Mouse (Mus musculus): ENCODE data around the gene Gpx2. TPM values are rescaled to one million over a fixed set of nuclear protein-coding genes. Genes with fewer than 3 reads are reported as not detected.

Gene Gpx2
- polyA plus RNA-seq, 1 experiment from 2014 or later = 91.0 TPM

DNA sequence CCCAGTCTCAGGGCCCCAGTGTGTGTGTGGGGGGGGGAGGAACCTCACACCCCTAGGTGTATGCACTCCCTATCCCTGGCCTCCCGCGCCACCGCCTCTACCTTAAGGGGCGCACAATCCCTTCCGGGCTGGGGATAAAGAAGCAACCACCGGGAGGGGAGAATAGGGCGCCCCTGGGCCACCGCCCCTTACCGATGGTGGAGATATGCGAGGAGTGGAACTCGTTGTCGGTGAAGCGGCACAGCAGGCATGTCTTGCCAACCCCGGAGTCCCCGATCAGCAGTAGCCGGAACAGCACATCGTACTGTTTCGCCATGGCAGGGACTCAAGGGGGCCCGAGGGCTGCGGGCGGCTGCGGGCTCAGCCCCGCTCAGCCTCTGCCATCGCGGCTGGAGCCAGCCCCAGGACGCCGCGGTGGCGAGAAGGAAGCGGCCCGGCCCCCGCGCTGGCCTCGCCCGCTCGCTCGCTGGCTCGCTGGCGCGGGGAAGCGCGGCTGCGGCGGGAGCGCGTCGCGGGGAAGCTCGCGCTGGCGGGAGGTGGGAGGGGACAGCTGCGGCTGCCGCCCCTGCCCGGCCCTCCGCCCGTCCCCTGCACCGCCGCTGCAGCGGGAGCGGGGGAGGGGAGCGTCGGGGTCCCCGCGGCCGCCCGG lies 26.8 kb upstream of the Gpx2 start:
- ATAC-seq = peak; percentile 60
- Histone ChIP-seq H3K9me3 (ENCODE audit: control insufficient read depth, low read length) (no peaks in the 10 kb centered on the region), H3K4me2 (ENCODE audit: low read depth, low read length) (peak overlapping the region; percentile 98), H3K27ac (ENCODE audit: low read length) (peak overlapping the region; percentile 12; the same call in 1 of the 2 replicates), H3K36me3 (ENCODE audit: control insufficient read depth, insufficient read depth, low read length) (no peaks in the 10 kb centered on the region), H3K4me3 (ENCODE audit: low read length) (peak overlapping the region; percentile 71), H3K4me1 (ENCODE audit: control insufficient read depth, insufficient read depth, low read length) (peaks cover 35% of the 10 kb centered on the region), H3K9ac (ENCODE audit: low read depth, low read length) (peak overlapping the region; percentile 85), H3K27me3 (replicated peaks; ENCODE audit: control insufficient read depth, insufficient read depth, low read length) (no peaks in the 10 kb centered on the region)
- WGBS = under 1% methylated on average over 42 of the region's 66 CpGs

DNA sequence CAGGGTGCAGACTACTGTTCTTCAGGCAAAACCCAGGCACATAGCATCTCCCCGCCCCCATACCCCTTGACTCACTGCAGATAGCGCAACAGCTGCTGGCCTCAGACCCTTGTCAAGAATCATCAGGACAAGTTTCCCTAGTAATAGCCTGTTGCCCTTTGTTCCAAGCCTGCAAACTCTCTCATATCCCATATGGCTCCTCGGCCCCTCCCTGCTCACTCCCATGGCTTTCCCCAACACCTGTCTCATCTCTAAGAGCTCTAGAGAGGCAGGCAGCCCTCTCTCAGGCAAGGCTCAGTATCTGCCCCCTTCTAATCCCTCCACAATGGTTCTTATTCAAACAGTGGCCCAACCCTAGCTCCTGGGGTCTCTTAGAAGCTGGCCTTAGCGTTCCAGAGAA lies 25.3 kb upstream of the Gpx2 start:
- peak overlapping the region; percentile 15 for H3K27ac ChIP-seq (ENCODE audit: low read length)
- peak overlapping the region; percentile 85 for H3K9ac ChIP-seq (ENCODE audit: low read depth, low read length)
- no peaks in the 10 kb centered on the region for H3K9me3 ChIP-seq (ENCODE audit: control insufficient read depth, low read length)
- H3K4me3 ChIP-seq (ENCODE audit: low read length) = peak overlapping the region; percentile 71; the same call in 1 of the 2 replicates
- H3K36me3 ChIP-seq (ENCODE audit: control insufficient read depth, insufficient read depth, low read length) = no peaks in the 10 kb centered on the region
- H3K4me1 ChIP-seq (ENCODE audit: control insufficient read depth, insufficient read depth, low read length) = peaks cover 35% of the 10 kb centered on the region
- peak overlapping the region; percentile 98; the same call in 1 of the 2 replicates for H3K4me2 ChIP-seq (ENCODE audit: low read depth, low read length)
- H3K27me3 ChIP-seq (replicated peaks; ENCODE audit: control insufficient read depth, insufficient read depth, low read length) = no peaks in the 10 kb centered on the region
- 38% methylated on average over 4 of the region's 4 CpGs for WGBS
- ATAC-seq = peak; percentile 43

DNA sequence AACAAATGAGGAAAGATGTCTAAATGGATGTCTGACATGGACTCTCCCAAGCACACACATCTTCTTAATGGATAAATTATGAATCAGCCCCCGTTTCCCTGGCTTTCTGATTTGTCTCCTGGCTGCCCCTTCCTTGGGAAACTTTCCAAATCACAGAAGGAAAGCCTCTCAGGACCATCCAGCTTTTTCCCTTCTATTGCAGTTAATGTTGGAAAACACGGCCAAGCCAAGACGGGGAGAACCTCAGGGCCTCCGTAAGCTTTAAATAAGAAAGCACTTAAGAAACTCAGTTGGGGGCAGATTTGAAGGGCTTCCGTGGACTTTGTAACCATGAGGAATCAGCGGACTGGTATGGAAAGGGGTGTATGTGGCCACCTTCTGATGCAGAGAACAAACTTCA lies 24.5 kb upstream of the Gpx2 start:
- Histone ChIP-seq H3K9ac (ENCODE audit: low read depth, low read length) (no peak overlapping the region), H3K36me3 (ENCODE audit: control insufficient read depth, insufficient read depth, low read length) (no peaks in the 10 kb centered on the region), H3K4me3 (ENCODE audit: low read length) (no peak overlapping the region), H3K9me3 (ENCODE audit: control insufficient read depth, low read length) (no peaks in the 10 kb centered on the region), H3K4me1 (ENCODE audit: control insufficient read depth, insufficient read depth, low read length) (peaks cover 35% of the 10 kb centered on the region), H3K27me3 (replicated peaks; ENCODE audit: control insufficient read depth, insufficient read depth, low read length) (no peaks in the 10 kb centered on the region), H3K4me2 (ENCODE audit: low read depth, low read length) (peak overlapping the region; percentile 98; the same call in 1 of the 2 replicates), H3K27ac (ENCODE audit: low read length) (peak overlapping the region; percentile 15; the same call in 1 of the 2 replicates)
- 56% methylated on average over 6 of the region's 6 CpGs for WGBS
- ATAC-seq = no peak

DNA sequence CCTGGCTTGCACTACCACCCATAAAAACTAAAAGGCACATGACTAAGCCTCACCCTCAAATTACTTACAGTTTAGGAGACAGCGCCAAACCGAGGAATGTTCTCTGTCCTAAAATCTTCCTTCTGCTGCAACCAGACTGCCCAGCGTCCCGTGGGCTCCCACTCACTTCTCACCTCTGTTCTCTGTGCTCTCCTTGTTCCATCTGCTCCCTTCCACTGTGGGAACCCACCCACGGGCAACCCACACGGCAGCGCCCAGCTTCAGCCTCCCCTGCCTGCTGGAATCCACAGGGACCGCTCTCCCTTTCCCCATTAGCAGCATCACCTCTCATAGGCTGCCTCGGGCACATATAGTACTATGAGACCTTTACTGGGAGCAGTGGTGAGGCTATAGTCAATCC lies 23.6 kb upstream of the Gpx2 start:
- Histone ChIP-seq H3K27ac (ENCODE audit: low read length) (no peak overlapping the region), H3K4me2 (ENCODE audit: low read depth, low read length) (no peak overlapping the region), H3K27me3 (replicated peaks; ENCODE audit: control insufficient read depth, insufficient read depth, low read length) (no peaks in the 10 kb centered on the region), H3K36me3 (ENCODE audit: control insufficient read depth, insufficient read depth, low read length) (no peaks in the 10 kb centered on the region), H3K4me3 (ENCODE audit: low read length) (no peak overlapping the region), H3K4me1 (ENCODE audit: control insufficient read depth, insufficient read depth, low read length) (peaks cover 35% of the 10 kb centered on the region), H3K9ac (ENCODE audit: low read depth, low read length) (no peak overlapping the region; the same call in 1 of the 2 replicates), H3K9me3 (ENCODE audit: control insufficient read depth, low read length) (no peaks in the 10 kb centered on the region)
- ATAC-seq = no peak
- WGBS = 75% methylated on average over 9 of the region's 9 CpGs

DNA sequence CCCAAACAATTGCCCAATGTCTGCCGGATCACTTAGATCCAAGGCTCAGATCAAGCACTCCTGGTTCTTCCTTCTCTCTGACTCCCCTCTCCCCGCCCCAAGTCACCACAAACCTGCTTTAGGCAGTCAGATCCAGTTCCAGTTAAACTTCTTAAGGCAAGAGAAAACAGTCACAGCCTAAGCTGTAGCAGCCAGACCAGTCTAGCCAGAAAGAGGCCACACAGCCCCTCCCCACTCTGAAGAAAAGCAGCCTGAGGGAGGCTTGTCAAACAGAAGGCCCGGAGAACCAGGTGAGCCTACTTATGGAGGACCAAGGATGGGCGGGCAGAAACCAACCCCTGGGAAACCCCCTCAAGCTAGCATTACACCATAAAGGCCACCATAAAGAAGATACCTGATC lies 22.8 kb upstream of the Gpx2 start:
- H3K4me2 ChIP-seq (ENCODE audit: low read depth, low read length) = no peak overlapping the region
- peak; percentile 42 for ATAC-seq
- H3K4me3 ChIP-seq (ENCODE audit: low read length) = no peak overlapping the region
- no peak overlapping the region; the same call in 1 of the 2 replicates for H3K9ac ChIP-seq (ENCODE audit: low read depth, low read length)
- no peaks in the 10 kb centered on the region for H3K9me3 ChIP-seq (ENCODE audit: control insufficient read depth, low read length)
- H3K27me3 ChIP-seq (replicated peaks; ENCODE audit: control insufficient read depth, insufficient read depth, low read length) = no peaks in the 10 kb centered on the region
- H3K4me1 ChIP-seq (ENCODE audit: control insufficient read depth, insufficient read depth, low read length) = peaks cover 35% of the 10 kb centered on the region
- H3K27ac ChIP-seq (ENCODE audit: low read length) = 0 out of 2 replicates have a peak overlapping the region, but pooled peaks have one; percentile 25
- WGBS = 44% methylated on average over 4 of the region's 4 CpGs
- H3K36me3 ChIP-seq (ENCODE audit: control insufficient read depth, insufficient read depth, low read length) = no peaks in the 10 kb centered on the region

DNA sequence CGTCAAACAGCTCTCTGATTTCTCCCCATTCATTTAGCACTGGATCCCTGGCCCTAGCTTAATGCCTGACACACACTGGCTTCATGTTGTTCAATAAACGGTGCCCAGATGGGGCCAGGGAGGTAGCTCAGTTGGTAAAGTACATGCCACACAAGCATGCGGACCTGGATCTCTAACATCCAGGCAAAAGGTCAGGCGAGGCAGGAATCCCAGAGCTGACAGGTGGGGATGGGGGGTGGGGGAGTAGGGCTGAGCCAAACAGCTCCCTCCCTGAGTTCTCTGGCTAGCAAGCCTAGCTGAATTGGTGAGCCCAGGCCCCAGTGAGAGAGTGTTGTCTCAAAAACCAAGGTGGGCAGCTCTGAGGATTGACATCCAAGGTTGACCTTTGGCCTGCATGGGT lies 21.8 kb upstream of the Gpx2 start:
- 60% methylated on average over 4 of the region's 4 CpGs for WGBS
- Histone ChIP-seq H3K27ac (ENCODE audit: low read length) (no peak overlapping the region), H3K4me3 (ENCODE audit: low read length) (no peak overlapping the region)

DNA sequence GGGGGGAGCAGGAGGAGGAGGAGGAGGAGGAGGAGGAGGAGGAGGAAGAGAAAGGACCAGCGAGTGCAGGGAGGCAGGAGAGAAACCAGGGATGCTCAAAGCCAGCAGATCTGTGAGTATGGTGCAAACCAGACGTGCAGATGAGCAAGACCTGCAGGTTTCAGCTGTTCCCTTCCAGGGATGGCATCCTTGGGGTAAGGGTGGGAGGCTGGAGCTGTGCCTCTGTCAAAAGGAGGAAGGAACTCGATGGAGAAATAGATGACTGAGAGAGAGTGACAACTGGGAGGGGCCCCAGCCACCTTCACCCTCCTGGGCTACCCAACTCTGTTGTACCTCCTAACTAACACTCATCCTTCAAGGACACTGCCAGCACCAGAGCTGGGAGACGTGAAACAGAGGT lies 21.4 kb upstream of the Gpx2 start:
- ATAC-seq = no peak
- 56% methylated on average over 4 of the region's 4 CpGs for WGBS
- no peaks in the 10 kb centered on the region for H3K27me3 ChIP-seq (replicated peaks; ENCODE audit: control insufficient read depth, insufficient read depth, low read length)

More for the DNA sequence above, 21.8 kb upstream of the Gpx2 start:
- no peak for ATAC-seq
- no peak overlapping the region for H3K9ac ChIP-seq (ENCODE audit: low read depth, low read length)
- H3K27me3 ChIP-seq (replicated peaks; ENCODE audit: control insufficient read depth, insufficient read depth, low read length) = no peaks in the 10 kb centered on the region
- peaks cover 35% of the 10 kb centered on the region for H3K4me1 ChIP-seq (ENCODE audit: control insufficient read depth, insufficient read depth, low read length)
- H3K9me3 ChIP-seq (ENCODE audit: control insufficient read depth, low read length) = no peaks in the 10 kb centered on the region
- no peaks in the 10 kb centered on the region for H3K36me3 ChIP-seq (ENCODE audit: control insufficient read depth, insufficient read depth, low read length)
- no peak overlapping the region for H3K4me2 ChIP-seq (ENCODE audit: low read depth, low read length)

DNA sequence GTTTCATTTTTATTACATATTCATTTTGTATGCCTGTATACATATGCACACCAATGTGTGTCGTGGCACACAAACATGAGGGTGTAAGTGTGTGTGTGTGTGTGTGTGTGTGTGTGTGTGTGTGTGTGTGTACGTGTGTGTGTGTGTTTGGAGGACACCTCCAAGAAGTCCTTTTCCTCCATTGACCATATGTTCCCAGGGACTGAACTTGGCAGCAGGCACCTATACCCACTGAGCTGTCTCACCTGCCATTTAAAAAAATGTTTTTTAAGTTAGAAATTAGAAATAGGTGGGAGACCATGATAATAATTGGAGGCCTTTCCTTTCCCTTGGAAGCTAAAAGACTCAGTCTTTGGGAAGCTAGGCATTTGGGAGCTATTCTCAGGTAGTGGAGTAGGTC lies 18.8 kb upstream of the Gpx2 start:
- no peak overlapping the region for H3K4me3 ChIP-seq (ENCODE audit: low read length)
- H3K4me2 ChIP-seq (ENCODE audit: low read depth, low read length) = no peak overlapping the region
- no peaks in the 10 kb centered on the region for H3K9me3 ChIP-seq (ENCODE audit: control insufficient read depth, low read length)
- H3K27ac ChIP-seq (ENCODE audit: low read length) = no peak overlapping the region
- no peaks in the 10 kb centered on the region for H3K36me3 ChIP-seq (ENCODE audit: control insufficient read depth, insufficient read depth, low read length)
- no peak for ATAC-seq
- WGBS = 74% methylated on average over 2 of the region's 2 CpGs
- H3K4me1 ChIP-seq (ENCODE audit: control insufficient read depth, insufficient read depth, low read length) = peaks cover 12% of the 10 kb centered on the region; the same call in 1 of the 2 replicates
- H3K27me3 ChIP-seq (replicated peaks; ENCODE audit: control insufficient read depth, insufficient read depth, low read length) = no peaks in the 10 kb centered on the region
- no peak overlapping the region for H3K9ac ChIP-seq (ENCODE audit: low read depth, low read length)

More for the DNA sequence above, 21.4 kb upstream of the Gpx2 start:
- H3K4me3 ChIP-seq (ENCODE audit: low read length) = no peak overlapping the region
- H3K36me3 ChIP-seq (ENCODE audit: control insufficient read depth, insufficient read depth, low read length) = no peaks in the 10 kb centered on the region
- peaks cover 32% of the 10 kb centered on the region for H3K4me1 ChIP-seq (ENCODE audit: control insufficient read depth, insufficient read depth, low read length)
- no peak overlapping the region for H3K9ac ChIP-seq (ENCODE audit: low read depth, low read length)
- H3K4me2 ChIP-seq (ENCODE audit: low read depth, low read length) = no peak overlapping the region
- H3K9me3 ChIP-seq (ENCODE audit: control insufficient read depth, low read length) = no peaks in the 10 kb centered on the region
- no peak overlapping the region for H3K27ac ChIP-seq (ENCODE audit: low read length)

DNA sequence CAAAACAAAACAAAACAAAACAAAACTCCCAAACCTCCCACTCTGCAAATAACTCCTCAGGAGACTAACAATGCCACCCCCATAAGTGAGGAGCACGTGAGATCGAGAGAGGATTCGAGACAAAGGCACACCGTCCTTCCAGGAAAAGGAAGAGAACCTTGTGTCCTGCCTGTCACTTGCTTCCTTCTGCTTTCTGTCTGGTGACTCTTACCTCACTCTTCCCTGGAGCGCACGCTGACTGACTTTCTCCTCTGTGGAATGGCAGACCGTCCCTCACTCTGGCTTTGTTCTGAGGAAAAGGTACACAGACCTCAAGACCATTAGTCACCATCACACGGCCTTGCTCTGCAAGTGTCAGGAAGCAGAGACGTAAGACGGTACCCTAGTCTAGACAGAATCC lies 18.2 kb upstream of the Gpx2 start:
- Histone ChIP-seq H3K4me3 (ENCODE audit: low read length) (no peak overlapping the region), H3K36me3 (ENCODE audit: control insufficient read depth, insufficient read depth, low read length) (no peaks in the 10 kb centered on the region), H3K27ac (ENCODE audit: low read length) (no peak overlapping the region), H3K4me1 (ENCODE audit: control insufficient read depth, insufficient read depth, low read length) (peaks cover 7% of the 10 kb centered on the region; the same call in 1 of the 2 replicates), H3K27me3 (replicated peaks; ENCODE audit: control insufficient read depth, insufficient read depth, low read length) (no peaks in the 10 kb centered on the region), H3K9ac (ENCODE audit: low read depth, low read length) (no peak overlapping the region), H3K9me3 (ENCODE audit: control insufficient read depth, low read length) (no peaks in the 10 kb centered on the region), H3K4me2 (ENCODE audit: low read depth, low read length) (no peak overlapping the region)
- WGBS = 62% methylated on average over 10 of the region's 10 CpGs
- ATAC-seq = no peak

Measured in intestine, embryonic 16.5 days (tissue).